Mouse (Mus musculus) olfactory bulb, adult 2 months (tissue): ENCODE data around the gene Prss35. TPM values are rescaled to one million over a fixed set of nuclear protein-coding genes. Genes with fewer than 3 reads are reported as not detected.

ENCODE experiments used
- H3K27ac ChIP-seq: fragments of 200-500 bp; 2 replicates; pipeline ENCODE4 v1.5.1; 2012; ENCODE audit warnings: low read depth, low read length; ENCODE audit not compliant: insufficient read depth
- H3K4me1 ChIP-seq: fragments of 200-500 bp; 2 replicates; pipeline ENCODE4 v1.6.1; 2012; ENCODE audit warnings: low read length; ENCODE audit not compliant: control insufficient read depth, insufficient read depth
- H3K4me3 ChIP-seq: fragments of 200-500 bp; 2 replicates; pipeline ENCODE4 v1.5.1; 2012; ENCODE audit warnings: mild to moderate bottlenecking, low read depth, low read length, moderate library complexity; ENCODE audit not compliant: insufficient read depth
- CTCF ChIP-seq: fragments of 200-500 bp; IDR thresholded peaks from 2 replicates; pipeline ENCODE4 v1.5.1; 2012; ENCODE audit warnings: low read depth, mild to moderate bottlenecking, low read length, moderate library complexity; ENCODE audit not compliant: insufficient read depth
- POLR2A ChIP-seq: fragments of 200-500 bp; IDR thresholded peaks from 2 replicates; pipeline ENCODE4 v1.6.1; 2012; ENCODE audit warnings: mild to moderate bottlenecking, low read depth, low read length, moderate library complexity; ENCODE audit not compliant: insufficient read depth
- WGBS: fragments of 180-500 bp; shearing (Covaris S2); methylation state at CpG from one replicate; pipeline ENCODE4 v1.1.7; 2018; 5-methylcytosine and 5-hydroxymethylcytosine counted together
- polyA plus RNA-seq: library from polyadenylated mRNA; stranded (reverse); fragments of >200 nt; gene quantifications from 2 replicates; pipeline ENCODE4 v1.2.4, GENCODE M21; 2012; ENCODE audit warnings: low replicate concordance; ENCODE audit not compliant: missing spikeins, insufficient read depth, insufficient read length

Gene Prss35
- polyA plus RNA-seq, 1 experiment = not detected

DNA sequence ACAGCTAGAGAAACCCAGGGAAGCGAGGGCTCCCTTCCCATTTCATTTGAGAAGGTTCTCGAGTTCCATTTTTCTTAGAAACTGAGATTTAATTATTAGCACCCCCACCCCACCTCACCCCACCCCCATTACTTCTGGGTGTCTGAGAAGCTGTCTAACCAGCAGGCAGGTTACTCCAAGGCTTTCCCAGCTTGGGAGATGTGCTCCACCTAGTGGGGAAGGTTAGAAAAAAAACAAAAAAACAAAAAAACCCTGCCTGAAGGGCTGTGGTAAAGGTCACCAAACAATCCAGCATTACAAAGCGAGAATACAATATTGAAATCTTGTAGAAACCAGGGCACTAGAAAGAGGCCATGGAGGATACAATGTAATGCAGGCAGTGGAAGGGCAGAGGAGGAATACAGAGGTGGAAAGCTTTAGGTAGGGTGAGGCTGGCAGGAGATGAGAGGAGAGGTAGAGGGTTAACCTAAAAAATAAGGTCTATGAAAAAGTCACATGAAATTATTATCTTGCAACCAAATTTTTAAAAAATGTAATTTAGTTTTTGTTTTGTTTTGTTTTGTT, 57.2 kb downstream of the Prss35 start:
- no peak for TF ChIP-seq POLR2A
- no peak for TF ChIP-seq CTCF
- Histone ChIP-seq H3K4me3 (no peak overlapping the region), H3K27ac (no peak overlapping the region), H3K4me1 (peaks cover 5% of the 10 kb centered on the region)
- WGBS = 39% methylated on average over 3 of the region's 3 CpGs

Other genes with a start within 250 kb of the Prss35 start
- gene Pgm3, start 171.8 kb upstream of the Prss35 start, polyA plus RNA-seq = not detected in 2 replicates
- not detected in 2 replicates for gene Rwdd2a, start 171.7 kb upstream of the Prss35 start, polyA plus RNA-seq
- gene Me1, start 47.7 kb upstream of the Prss35 start, polyA plus RNA-seq = not detected in 2 replicates
- 110 and 627 TPM in 2 replicates for gene Snap91, start 137.0 kb downstream of the Prss35 start, polyA plus RNA-seq